22 mouse cellular contexts compared by ENCODE assay signal in the genomic region with DNA sequence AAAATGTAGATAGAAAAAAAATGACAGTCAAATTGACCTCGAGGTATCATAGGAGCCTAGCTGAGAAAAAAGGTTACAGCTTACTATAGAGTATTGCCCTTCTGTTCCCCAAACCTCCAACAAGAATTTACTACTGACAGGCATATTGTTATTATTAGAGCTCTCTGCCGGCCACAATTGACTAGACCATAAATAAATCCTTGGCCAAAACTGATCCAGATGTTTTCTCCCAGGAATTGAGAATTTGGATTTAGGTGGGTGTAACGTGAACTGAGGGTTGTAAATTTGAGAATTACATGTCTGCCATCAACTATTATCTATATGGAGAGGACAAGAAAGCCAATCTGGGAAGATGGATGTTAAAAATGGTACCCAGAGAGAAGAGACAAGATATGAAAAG. TPM values are rescaled to one million over a fixed set of nuclear protein-coding genes. Genes with fewer than 3 reads are reported as not detected.
"Had no signal": no experiment of that assay in that cellular context is flagged by ENCODE, and none has a peak within 500 bp of the region (broad histone marks: within the 10 kb centered on the region; RNA-seq: fewer than 3 reads in every experiment).

No protein-coding gene starts in this region.

- H3K36me3 ChIP-seq: lung, embryonic 15.5 days; midbrain, embryonic 10.5 days; midbrain, embryonic 12.5 days; neural tube, embryonic 13.5 days; neural tube, embryonic 15.5 days had no signal

- DNase-seq: lung, adult 2 months; lung, postnatal 14 days; lung, postnatal 36 days; midbrain, embryonic 14.5 days; retina, postnatal 1 day; right cerebral cortex, adult 18-20 months; right cerebral cortex, postnatal 25 days; right cerebral cortex, postnatal 4 days; spleen, adult 18-20 months; thymus, adult 18-20 months; thymus, postnatal 14 days; thymus, postnatal 36 days had no signal

- H3K4me1 ChIP-seq: megakaryocyte, embryonic 14.5 days; neural tube, embryonic 15.5 days had no signal

- H3K4me3 ChIP-seq: lung, embryonic 15.5 days; megakaryocyte, embryonic 14.5 days; midbrain, embryonic 10.5 days; midbrain, embryonic 12.5 days; myocyte; neural tube, embryonic 13.5 days; neural tube, embryonic 15.5 days had no signal

- H3K27ac ChIP-seq: lung, embryonic 15.5 days; macrophage; midbrain, embryonic 10.5 days; midbrain, embryonic 12.5 days; neural tube, embryonic 13.5 days; neural tube, embryonic 15.5 days had no signal

- ATAC-seq: lung, postnatal 0 days; midbrain, embryonic 16.5 days had no signal

- H3K9ac ChIP-seq: lung, embryonic 15.5 days; midbrain, embryonic 12.5 days; neural tube, embryonic 13.5 days; neural tube, embryonic 15.5 days had no signal

- H3K4me2 ChIP-seq: lung, embryonic 15.5 days; midbrain, embryonic 12.5 days; neural tube, embryonic 13.5 days; neural tube, embryonic 15.5 days had no signal

- H3K9me3 ChIP-seq: lung, embryonic 15.5 days; midbrain, embryonic 10.5 days; midbrain, embryonic 12.5 days; neural tube, embryonic 13.5 days; neural tube, embryonic 15.5 days had no signal

- H3K27me3 ChIP-seq: lung, embryonic 15.5 days; megakaryocyte, embryonic 14.5 days; midbrain, embryonic 12.5 days; neural tube, embryonic 13.5 days; neural tube, embryonic 15.5 days had no signal

RNA-seq across cellular contexts. Expression of a gene that starts 47.5 kb away (rescaled TPM):
- polyA plus RNA-seq: macrophage had no signal
